Mouse (Mus musculus): Measurements from ENCODE around the gene Olfr1042. TPM values are rescaled to one million over a fixed set of nuclear protein-coding genes. Genes with fewer than 3 reads are reported as not detected.

Gene Olfr1042
- polyA plus RNA-seq (2014; fragmentation: Illumina TruSeq; extraction: RNeasy Lipid Tissue Mini Kit (QIAGEN cat#74804); ENCODE audit: low read depth, low replicate concordance): not detected

GRCm38 (mm10) chr2:86161738-86162137 is at the start of gene Olfr1042:
Gene Olfr1042 (minus strand): TSS chr2:86161838.

GRCm38 (mm10) chr2:86202909-86203308 is 41.3 kb upstream of the Olfr1042 start, which contains the start of gene Olfr1045:
Gene Olfr1045 (minus strand): TSS chr2:86203009.

GRCm38 (mm10) chr2:86185583-86185982 is 23.9 kb upstream of the Olfr1042 start, which contains the start of gene Olfr52:
Gene Olfr52 (minus strand): TSS chr2:86185683.

GRCm38 (mm10) chr2:86177720-86178119 is 16.1 kb upstream of the Olfr1042 start, which contains the start of gene Olfr1044:
Gene Olfr1044 (minus strand): TSS chr2:86177820.

GRCm38 (mm10) chr2:86167422-86167821 is 5.8 kb upstream of the Olfr1042 start, which contains the start of gene Olfr1043:
Gene Olfr1043 (minus strand): TSS chr2:86167522.

GRCm38 (mm10) chr2:86146632-86147031 is 15.0 kb downstream of the Olfr1042 start, which contains the start of gene Olfr1040:
Gene Olfr1040 (minus strand): TSS chr2:86146732.

GRCm38 (mm10) chr2:86135828-86136227 is 25.8 kb downstream of the Olfr1042 start, which contains the start of gene Olfr1039:
Gene Olfr1039 (minus strand): TSS chr2:86135928.

Other genes with a start within 250 kb of the Olfr1042 start
- not detected for gene Olfr1025-ps1, start 246.6 kb downstream of the Olfr1042 start, polyA plus RNA-seq (2014; fragmentation: Illumina TruSeq; extraction: RNeasy Lipid Tissue Mini Kit (QIAGEN cat#74804); ENCODE audit: low read depth, low replicate concordance)
- gene Olfr1026, start 240.3 kb downstream of the Olfr1042 start, polyA plus RNA-seq (2014; fragmentation: Illumina TruSeq; extraction: RNeasy Lipid Tissue Mini Kit (QIAGEN cat#74804); ENCODE audit: low read depth, low replicate concordance): not detected
- gene Olfr1028, start 211.4 kb downstream of the Olfr1042 start, polyA plus RNA-seq (2014; fragmentation: Illumina TruSeq; extraction: RNeasy Lipid Tissue Mini Kit (QIAGEN cat#74804); ENCODE audit: low read depth, low replicate concordance): not detected
- 0.35 TPM for gene Olfr1029, start 187.9 kb downstream of the Olfr1042 start, polyA plus RNA-seq (2014; fragmentation: Illumina TruSeq; extraction: RNeasy Lipid Tissue Mini Kit (QIAGEN cat#74804); ENCODE audit: low read depth, low replicate concordance)
- gene Olfr1030, start 182.6 kb downstream of the Olfr1042 start, polyA plus RNA-seq (2014; fragmentation: Illumina TruSeq; extraction: RNeasy Lipid Tissue Mini Kit (QIAGEN cat#74804); ENCODE audit: low read depth, low replicate concordance): not detected
- gene Olfr1031, start 171.5 kb downstream of the Olfr1042 start, polyA plus RNA-seq (2014; fragmentation: Illumina TruSeq; extraction: RNeasy Lipid Tissue Mini Kit (QIAGEN cat#74804); ENCODE audit: low read depth, low replicate concordance): not detected
- not detected for gene Olfr1032, start 156.3 kb downstream of the Olfr1042 start, polyA plus RNA-seq (2014; fragmentation: Illumina TruSeq; extraction: RNeasy Lipid Tissue Mini Kit (QIAGEN cat#74804); ENCODE audit: low read depth, low replicate concordance)
- 1.5 TPM for gene Olfr1033, start 141.2 kb downstream of the Olfr1042 start, polyA plus RNA-seq (2014; fragmentation: Illumina TruSeq; extraction: RNeasy Lipid Tissue Mini Kit (QIAGEN cat#74804); ENCODE audit: low read depth, low replicate concordance)
- gene Olfr1034, start 116.0 kb downstream of the Olfr1042 start, polyA plus RNA-seq (2014; fragmentation: Illumina TruSeq; extraction: RNeasy Lipid Tissue Mini Kit (QIAGEN cat#74804); ENCODE audit: low read depth, low replicate concordance): 0.11 TPM
- gene Olfr1036, start 87.8 kb downstream of the Olfr1042 start, polyA plus RNA-seq (2014; fragmentation: Illumina TruSeq; extraction: RNeasy Lipid Tissue Mini Kit (QIAGEN cat#74804); ENCODE audit: low read depth, low replicate concordance): not detected
- 0.15 TPM for gene Olfr1037, start 74.5 kb downstream of the Olfr1042 start, polyA plus RNA-seq (2014; fragmentation: Illumina TruSeq; extraction: RNeasy Lipid Tissue Mini Kit (QIAGEN cat#74804); ENCODE audit: low read depth, low replicate concordance)
- gene Olfr1039, start 25.9 kb downstream of the Olfr1042 start, polyA plus RNA-seq (2014; fragmentation: Illumina TruSeq; extraction: RNeasy Lipid Tissue Mini Kit (QIAGEN cat#74804); ENCODE audit: low read depth, low replicate concordance): not detected
- gene Olfr1040, start 15.1 kb downstream of the Olfr1042 start, polyA plus RNA-seq (2014; fragmentation: Illumina TruSeq; extraction: RNeasy Lipid Tissue Mini Kit (QIAGEN cat#74804); ENCODE audit: low read depth, low replicate concordance): not detected
- not detected for gene Olfr1043, start 5.7 kb upstream of the Olfr1042 start, polyA plus RNA-seq (2014; fragmentation: Illumina TruSeq; extraction: RNeasy Lipid Tissue Mini Kit (QIAGEN cat#74804); ENCODE audit: low read depth, low replicate concordance)
- gene Olfr1044, start 16.0 kb upstream of the Olfr1042 start, polyA plus RNA-seq (2014; fragmentation: Illumina TruSeq; extraction: RNeasy Lipid Tissue Mini Kit (QIAGEN cat#74804); ENCODE audit: low read depth, low replicate concordance): not detected
- not detected for gene Olfr52, start 23.8 kb upstream of the Olfr1042 start, polyA plus RNA-seq (2014; fragmentation: Illumina TruSeq; extraction: RNeasy Lipid Tissue Mini Kit (QIAGEN cat#74804); ENCODE audit: low read depth, low replicate concordance)
- not detected for gene Olfr1045, start 41.2 kb upstream of the Olfr1042 start, polyA plus RNA-seq (2014; fragmentation: Illumina TruSeq; extraction: RNeasy Lipid Tissue Mini Kit (QIAGEN cat#74804); ENCODE audit: low read depth, low replicate concordance)
- gene Olfr1046, start 57.5 kb upstream of the Olfr1042 start, polyA plus RNA-seq (2014; fragmentation: Illumina TruSeq; extraction: RNeasy Lipid Tissue Mini Kit (QIAGEN cat#74804); ENCODE audit: low read depth, low replicate concordance): not detected
- gene Olfr1047, start 69.6 kb upstream of the Olfr1042 start, polyA plus RNA-seq (2014; fragmentation: Illumina TruSeq; extraction: RNeasy Lipid Tissue Mini Kit (QIAGEN cat#74804); ENCODE audit: low read depth, low replicate concordance): not detected
- gene Olfr1048, start 78.5 kb upstream of the Olfr1042 start, polyA plus RNA-seq (2014; fragmentation: Illumina TruSeq; extraction: RNeasy Lipid Tissue Mini Kit (QIAGEN cat#74804); ENCODE audit: low read depth, low replicate concordance): not detected
- gene Olfr1049, start 96.5 kb upstream of the Olfr1042 start, polyA plus RNA-seq (2014; fragmentation: Illumina TruSeq; extraction: RNeasy Lipid Tissue Mini Kit (QIAGEN cat#74804); ENCODE audit: low read depth, low replicate concordance): not detected
- gene Olfr1051, start 117.2 kb upstream of the Olfr1042 start, polyA plus RNA-seq (2014; fragmentation: Illumina TruSeq; extraction: RNeasy Lipid Tissue Mini Kit (QIAGEN cat#74804); ENCODE audit: low read depth, low replicate concordance): not detected
- not detected for gene Olfr1052, start 130.6 kb upstream of the Olfr1042 start, polyA plus RNA-seq (2014; fragmentation: Illumina TruSeq; extraction: RNeasy Lipid Tissue Mini Kit (QIAGEN cat#74804); ENCODE audit: low read depth, low replicate concordance)
- gene Olfr1053, start 153.4 kb upstream of the Olfr1042 start, polyA plus RNA-seq (2014; fragmentation: Illumina TruSeq; extraction: RNeasy Lipid Tissue Mini Kit (QIAGEN cat#74804); ENCODE audit: low read depth, low replicate concordance): not detected
- gene Olfr1054, start 173.6 kb upstream of the Olfr1042 start, polyA plus RNA-seq (2014; fragmentation: Illumina TruSeq; extraction: RNeasy Lipid Tissue Mini Kit (QIAGEN cat#74804); ENCODE audit: low read depth, low replicate concordance): not detected
- not detected for gene Olfr1055, start 188.4 kb upstream of the Olfr1042 start, polyA plus RNA-seq (2014; fragmentation: Illumina TruSeq; extraction: RNeasy Lipid Tissue Mini Kit (QIAGEN cat#74804); ENCODE audit: low read depth, low replicate concordance)
- not detected for gene Olfr1056, start 200.6 kb upstream of the Olfr1042 start, polyA plus RNA-seq (2014; fragmentation: Illumina TruSeq; extraction: RNeasy Lipid Tissue Mini Kit (QIAGEN cat#74804); ENCODE audit: low read depth, low replicate concordance)
- not detected for gene Olfr1057, start 216.6 kb upstream of the Olfr1042 start, polyA plus RNA-seq (2014; fragmentation: Illumina TruSeq; extraction: RNeasy Lipid Tissue Mini Kit (QIAGEN cat#74804); ENCODE audit: low read depth, low replicate concordance)
- not detected for gene Olfr1058, start 226.7 kb upstream of the Olfr1042 start, polyA plus RNA-seq (2014; fragmentation: Illumina TruSeq; extraction: RNeasy Lipid Tissue Mini Kit (QIAGEN cat#74804); ENCODE audit: low read depth, low replicate concordance)